Mouse (Mus musculus): ENCODE measurements around the gene Gm3233. TPM values are rescaled to one million over a fixed set of nuclear protein-coding genes. Genes with fewer than 3 reads are reported as not detected.
"Not testable (repeated sequence)": the region's sequence is repeated elsewhere in the genome, so short reads cannot be mapped to it uniquely, and the experiment has no call there.

The Gm3233 gene
- polyA plus RNA-seq, 1 experiment = not detected

DNA sequence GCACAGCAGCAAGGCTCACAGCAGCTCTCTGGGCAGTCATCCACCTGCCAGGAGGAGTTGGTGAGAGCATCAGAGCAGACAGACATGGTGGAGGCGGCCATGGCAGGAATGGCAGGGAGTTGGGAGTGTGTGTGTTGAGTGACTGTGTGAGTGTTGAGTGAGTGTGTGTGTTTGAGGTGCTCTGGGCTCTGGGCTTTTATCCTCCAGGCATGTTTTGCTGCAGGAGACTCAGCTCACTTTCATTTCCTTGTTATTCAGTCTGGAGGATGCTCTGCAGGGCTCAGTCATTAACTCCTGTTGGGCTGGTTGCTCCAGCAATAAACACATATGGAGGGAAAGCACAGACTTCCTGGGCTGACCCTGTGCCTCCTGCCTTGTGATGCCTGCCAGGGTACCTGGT, 17.4 kb upstream of the Gm3233 start, which contains the start of gene Gm7138:
TSS of gene Gm7138 (minus strand) at position 101 of the 400 bp plus-strand sequence.
- not testable (repeated sequence) for DNase-seq; H3K27ac ChIP-seq (ENCODE audit: insufficient read depth, low read depth, low read length); H3K27me3 ChIP-seq (replicated peaks; ENCODE audit: control insufficient read depth, insufficient read depth, low read length); H3K4me1 ChIP-seq (ENCODE audit: control insufficient read depth, insufficient read depth, low read length); H3K36me3 ChIP-seq (ENCODE audit: control insufficient read depth, insufficient read depth, low read length); H3K4me3 ChIP-seq (ENCODE audit: insufficient read depth, low read depth, low read length)
- WGBS = 69% methylated on average over 1 of the region's 1 CpGs

DNA sequence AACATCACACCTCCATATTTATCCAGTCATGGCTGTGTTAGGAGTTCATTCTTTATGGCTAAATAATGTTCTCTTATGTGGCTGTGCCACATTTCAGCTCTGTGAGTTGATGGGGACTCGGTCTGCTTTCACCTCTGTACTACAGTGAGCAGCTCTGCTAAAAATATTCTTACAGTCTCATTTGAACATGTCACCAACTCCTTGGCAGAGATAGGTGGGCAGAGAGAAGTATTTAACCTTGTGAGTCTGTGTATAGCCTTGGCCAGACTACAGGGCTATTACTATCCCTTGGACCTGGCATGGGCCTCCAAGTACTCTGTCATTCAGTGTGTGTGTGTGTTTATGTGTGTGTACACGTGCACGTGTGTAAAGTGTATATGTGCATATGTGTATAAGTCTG, 12.7 kb upstream of the Gm3233 start:
- DNase-seq; H3K4me3 ChIP-seq (ENCODE audit: insufficient read depth, low read depth, low read length); H3K36me3 ChIP-seq (ENCODE audit: control insufficient read depth, insufficient read depth, low read length); H3K27me3 ChIP-seq (replicated peaks; ENCODE audit: control insufficient read depth, insufficient read depth, low read length); H3K27ac ChIP-seq (ENCODE audit: insufficient read depth, low read depth, low read length); H3K4me1 ChIP-seq (ENCODE audit: control insufficient read depth, insufficient read depth, low read length): not testable (repeated sequence)
- WGBS = 93% methylated on average over 3 of the region's 3 CpGs

DNA sequence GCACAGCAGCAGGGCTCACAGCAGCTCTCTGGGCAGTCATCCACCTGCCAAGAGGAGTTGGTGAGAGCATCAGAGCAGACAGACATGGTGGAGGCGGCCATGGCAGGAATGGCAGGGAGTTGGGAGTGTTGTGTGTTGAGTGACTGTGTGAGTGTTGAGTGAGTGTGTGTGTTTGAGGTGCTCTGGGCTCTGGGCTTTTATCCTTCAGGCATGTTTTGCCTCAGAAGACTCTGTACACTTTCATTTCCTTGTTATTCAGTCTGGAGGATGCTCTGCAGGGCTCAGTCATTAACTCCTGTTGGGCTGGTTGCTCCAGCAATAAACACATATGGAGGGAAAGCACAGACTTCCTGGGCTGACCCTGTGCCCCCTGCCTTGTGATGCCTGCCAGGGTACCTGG, 11.7 kb upstream of the Gm3233 start, which contains the start of gene Gm3238:
TSS of gene Gm3238 (minus strand) at position 101 of the 400 bp plus-strand sequence.
- H3K27me3 ChIP-seq (replicated peaks; ENCODE audit: control insufficient read depth, insufficient read depth, low read length); H3K36me3 ChIP-seq (ENCODE audit: control insufficient read depth, insufficient read depth, low read length); DNase-seq; H3K4me3 ChIP-seq (ENCODE audit: insufficient read depth, low read depth, low read length); H3K4me1 ChIP-seq (ENCODE audit: control insufficient read depth, insufficient read depth, low read length); H3K27ac ChIP-seq (ENCODE audit: insufficient read depth, low read depth, low read length): not testable (repeated sequence)
- WGBS = 50% methylated on average over 1 of the region's 1 CpGs

DNA sequence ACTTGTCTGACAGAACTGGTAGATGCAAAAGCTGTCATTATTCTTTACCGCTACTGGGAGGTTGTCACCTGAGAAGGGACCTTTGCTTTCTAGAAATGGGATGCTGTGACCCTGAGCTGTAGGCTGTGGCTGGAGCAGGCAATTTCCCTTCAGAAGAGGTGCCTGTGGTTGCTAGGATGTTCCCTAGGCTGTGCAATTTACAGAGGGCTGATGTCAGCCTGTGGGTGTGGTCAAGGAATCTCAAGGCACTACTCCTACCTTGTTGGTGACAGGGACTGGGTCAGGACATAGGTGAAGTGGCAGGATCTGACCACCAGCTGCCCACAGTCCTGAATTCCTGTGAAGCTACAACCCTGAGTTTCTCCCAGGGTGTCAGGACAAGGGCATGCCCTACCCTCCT, 10.2 kb upstream of the Gm3233 start:
- Histone ChIP-seq H3K4me1 (ENCODE audit: control insufficient read depth, insufficient read depth, low read length) (no peaks in the 10 kb centered on the region), H3K4me3 (ENCODE audit: insufficient read depth, low read depth, low read length) (no peak overlapping the region), H3K36me3 (ENCODE audit: control insufficient read depth, insufficient read depth, low read length) (no peaks in the 10 kb centered on the region), H3K27ac (ENCODE audit: insufficient read depth, low read depth, low read length) (no peak overlapping the region), H3K27me3 (replicated peaks; ENCODE audit: control insufficient read depth, insufficient read depth, low read length) (no peaks in the 10 kb centered on the region; the same call in 1 of the 2 replicates)
- no peak for DNase-seq
- TF ChIP-seq POLR2A (IDR thresholded peaks at IDR 0.05; ENCODE audit: low read depth, low read length) (no peak), CTCF (conservative IDR thresholded peaks at IDR 0.05; ENCODE audit: insufficient read depth, insufficient read length, low read depth, low read length) (no peak)
- 53% methylated on average over 1 of the region's 1 CpGs for WGBS

DNA sequence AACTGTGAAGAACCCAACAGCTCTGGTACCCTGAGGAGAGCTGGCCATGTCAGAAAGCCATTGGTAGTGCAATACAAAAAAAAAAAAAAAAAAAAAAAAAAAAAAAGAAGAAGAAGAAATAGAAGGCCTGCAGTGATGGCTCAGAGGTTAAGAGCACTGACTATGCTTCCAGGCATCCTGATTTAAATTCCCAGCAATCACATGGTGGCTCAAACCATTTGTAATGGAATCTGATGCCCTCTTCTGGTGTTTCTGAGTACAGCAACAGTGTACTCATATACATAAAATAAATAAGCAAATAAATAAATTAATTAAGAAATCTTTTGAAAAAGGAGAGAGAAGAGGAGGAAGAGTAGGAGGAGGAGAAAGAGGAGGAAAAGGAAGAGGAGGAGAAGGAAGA, 6.0 kb downstream of the Gm3233 start:
- no peak overlapping the region for H3K4me3 ChIP-seq (ENCODE audit: insufficient read depth, low read depth, low read length)
- no peaks in the 10 kb centered on the region for H3K27me3 ChIP-seq (replicated peaks; ENCODE audit: control insufficient read depth, insufficient read depth, low read length)
- no peak overlapping the region for H3K27ac ChIP-seq (ENCODE audit: insufficient read depth, low read depth, low read length)
- no peak for DNase-seq
- no peaks in the 10 kb centered on the region for H3K4me1 ChIP-seq (ENCODE audit: control insufficient read depth, insufficient read depth, low read length)
- no peak for TF ChIP-seq POLR2A (IDR thresholded peaks at IDR 0.05; ENCODE audit: low read depth, low read length)
- TF ChIP-seq CTCF (conservative IDR thresholded peaks at IDR 0.05; ENCODE audit: insufficient read depth, insufficient read length, low read depth, low read length) = no peak
- H3K36me3 ChIP-seq (ENCODE audit: control insufficient read depth, insufficient read depth, low read length) = no peaks in the 10 kb centered on the region

DNA sequence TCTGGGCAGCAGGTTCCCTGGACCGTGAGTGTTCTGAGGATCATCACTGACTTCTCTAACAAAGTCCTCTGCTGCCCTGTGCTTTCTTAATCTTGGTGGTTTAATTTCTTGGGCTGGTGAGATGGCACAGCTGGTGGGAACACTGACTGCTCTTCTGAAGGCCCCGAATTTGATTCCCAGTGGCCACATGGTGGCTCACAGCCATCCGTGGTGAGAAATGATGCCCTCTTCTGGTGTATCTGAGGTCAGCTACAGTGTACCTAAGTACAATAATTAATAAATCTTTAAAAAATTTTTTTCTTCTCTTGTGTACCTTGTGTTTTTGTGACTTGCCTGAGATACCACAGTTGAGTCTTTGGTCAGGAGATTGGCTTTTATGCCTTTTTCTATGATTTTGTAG, 7.2 kb downstream of the Gm3233 start:
- 62% methylated on average over 3 of the region's 3 CpGs for WGBS
- not testable (repeated sequence) for DNase-seq; H3K4me1 ChIP-seq (ENCODE audit: control insufficient read depth, insufficient read depth, low read length); H3K27ac ChIP-seq (ENCODE audit: insufficient read depth, low read depth, low read length); H3K4me3 ChIP-seq (ENCODE audit: insufficient read depth, low read depth, low read length); H3K27me3 ChIP-seq (replicated peaks; ENCODE audit: control insufficient read depth, insufficient read depth, low read length); H3K36me3 ChIP-seq (ENCODE audit: control insufficient read depth, insufficient read depth, low read length)

DNA sequence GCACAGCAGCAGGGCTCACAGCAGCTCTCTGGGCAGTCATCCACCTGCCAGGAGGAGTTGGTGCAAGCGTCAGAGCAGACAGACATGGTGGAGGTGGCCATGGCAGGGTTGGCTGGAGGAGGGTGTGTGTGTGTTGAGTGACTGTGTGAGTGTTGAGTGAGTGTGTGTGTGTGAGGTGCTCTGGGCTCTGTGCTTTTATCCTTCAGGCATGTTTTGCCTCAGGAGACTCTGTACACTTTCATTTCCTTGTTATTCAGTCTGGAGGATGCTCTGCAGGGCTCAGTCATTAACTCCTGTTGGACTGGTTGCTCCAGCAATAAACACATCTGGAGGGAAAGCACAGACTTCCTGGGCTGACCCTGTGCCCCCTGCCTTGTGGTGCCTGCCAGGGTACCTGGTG, 8.2 kb downstream of the Gm3233 start, which contains the start of gene Gm9736:
TSS of gene Gm9736 (minus strand) at position 101 of the 400 bp plus-strand sequence.
- DNase-seq = not testable (repeated sequence)
- 67% methylated on average over 1 of the region's 1 CpGs for WGBS

DNA sequence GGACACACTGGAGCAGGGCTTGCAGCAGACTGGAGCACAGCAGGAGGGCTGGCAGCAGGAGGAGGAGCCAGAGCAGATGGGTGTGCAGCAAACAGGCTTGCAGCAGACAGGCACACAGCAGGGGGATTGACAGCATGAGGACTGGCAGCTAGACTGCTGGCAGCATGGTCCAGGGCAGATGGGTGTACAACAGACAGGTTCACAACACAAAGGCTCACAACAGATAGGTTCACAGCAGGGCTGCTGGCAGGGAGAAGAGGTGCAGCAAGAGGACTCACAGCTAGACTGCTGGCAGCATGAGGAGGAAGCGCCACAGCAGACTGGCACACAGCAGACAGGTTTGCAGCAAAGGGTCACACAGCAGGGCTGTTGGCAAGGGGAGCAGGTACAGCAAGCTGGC, 8.8 kb downstream of the Gm3233 start:
- H3K27me3 ChIP-seq (replicated peaks; ENCODE audit: control insufficient read depth, insufficient read depth, low read length); H3K4me3 ChIP-seq (ENCODE audit: insufficient read depth, low read depth, low read length); H3K36me3 ChIP-seq (ENCODE audit: control insufficient read depth, insufficient read depth, low read length); DNase-seq; H3K4me1 ChIP-seq (ENCODE audit: control insufficient read depth, insufficient read depth, low read length); H3K27ac ChIP-seq (ENCODE audit: insufficient read depth, low read depth, low read length): not testable (repeated sequence)
- WGBS = 84% methylated on average over 1 of the region's 1 CpGs

More for the DNA sequence above, 8.2 kb downstream of the Gm3233 start, which contains the start of gene Gm9736:
- H3K4me1 ChIP-seq (ENCODE audit: control insufficient read depth, insufficient read depth, low read length); H3K27me3 ChIP-seq (replicated peaks; ENCODE audit: control insufficient read depth, insufficient read depth, low read length); H3K36me3 ChIP-seq (ENCODE audit: control insufficient read depth, insufficient read depth, low read length); H3K4me3 ChIP-seq (ENCODE audit: insufficient read depth, low read depth, low read length); H3K27ac ChIP-seq (ENCODE audit: insufficient read depth, low read depth, low read length): not testable (repeated sequence)

DNA sequence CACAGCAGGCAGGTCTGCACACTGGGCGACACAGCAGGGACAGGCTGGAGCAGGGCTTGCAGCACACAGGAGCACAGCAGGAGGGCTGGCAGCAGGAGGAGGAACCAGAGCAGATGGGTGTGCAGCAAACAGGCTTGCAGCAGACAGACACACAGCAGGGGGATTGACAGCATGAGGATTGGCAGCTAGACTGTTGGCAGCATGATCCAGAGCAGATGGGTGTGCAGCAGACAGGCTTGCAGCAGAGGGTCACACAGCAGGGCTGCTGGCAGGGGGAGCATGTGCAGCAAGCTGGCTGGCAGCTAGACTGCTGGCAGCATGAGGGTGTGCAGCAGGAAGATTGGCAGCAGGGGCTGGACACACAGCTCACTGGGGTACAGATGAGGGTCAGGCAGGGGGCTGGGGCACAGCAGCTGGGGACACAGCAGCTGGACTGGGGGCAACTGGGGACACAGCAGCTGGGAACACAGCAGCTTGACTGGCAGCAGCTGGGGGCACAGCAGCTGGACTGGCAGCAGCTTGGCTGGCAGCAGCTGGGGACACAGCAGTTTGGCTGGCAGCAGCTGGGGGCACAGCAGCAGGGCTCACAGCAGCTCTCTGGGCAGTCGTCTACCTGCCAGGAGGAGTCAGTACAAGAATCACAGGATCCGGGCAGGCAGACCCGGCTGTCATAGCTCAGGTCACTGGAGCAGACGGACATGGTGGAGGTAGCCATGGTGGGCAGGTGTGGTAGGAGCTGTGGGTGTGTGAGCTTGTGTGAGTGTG, 17.4 kb downstream of the Gm3233 start, which contains the start of gene Gm18596:
TSS of gene Gm18596 (minus strand) at position 715 of the 765 bp plus-strand sequence.
- H3K4me1 ChIP-seq (ENCODE audit: control insufficient read depth, insufficient read depth, low read length); H3K27ac ChIP-seq (ENCODE audit: insufficient read depth, low read depth, low read length); DNase-seq; H3K27me3 ChIP-seq (replicated peaks; ENCODE audit: control insufficient read depth, insufficient read depth, low read length); H3K4me3 ChIP-seq (ENCODE audit: insufficient read depth, low read depth, low read length); H3K36me3 ChIP-seq (ENCODE audit: control insufficient read depth, insufficient read depth, low read length): not testable (repeated sequence)
- WGBS = 57% methylated on average over 5 of the region's 5 CpGs

Data from kidney, adult 2 months (tissue).